Mouse (Mus musculus) liver, embryonic 14.5 days (tissue): ENCODE results near the gene 4930438A08Rik. TPM values are rescaled to one million over a fixed set of nuclear protein-coding genes. Genes with fewer than 3 reads are reported as not detected.

ENCODE experiments used
- ATAC-seq: fragments of 200-750 bp; cut with Nextera tagmentation; 2 replicates; pipeline ENCODE4 v1.8.0; 2017; ENCODE audit warnings: moderate number of reproducible peaks, mild to moderate bottlenecking, moderate library complexity; ENCODE audit not compliant: insufficient read depth
- DNase-seq, 3 experiments: peaks; one replicate each; pipeline ENCODE4 v3.0.0-alpha.2; 2012 to 2013; ENCODE audit warnings: low read depth in 3 of 3, low spot score in 3 of 3
- H3K27ac ChIP-seq: fragments of 300-500 bp; sonication (generic); 2 replicates; pipeline ENCODE4 v1.5.1; 2014; ENCODE audit warnings: moderate library complexity, mild to moderate bottlenecking, control low read depth, inconsistent platforms
- H3K27me3 ChIP-seq: fragments of 300-500 bp; sonication (generic); 2 replicates; pipeline ENCODE4 v1.6.1; 2014; ENCODE audit warnings: mild to moderate bottlenecking, low read length, moderate library complexity; ENCODE audit not compliant: control insufficient read depth, insufficient read depth
- H3K36me3 ChIP-seq: fragments of 300-500 bp; sonication (generic); replicated peaks from 2 replicates; pipeline ENCODE4 v1.6.1; 2014; ENCODE audit warnings: low read depth; ENCODE audit not compliant: control insufficient read depth, insufficient read depth
- H3K4me1 ChIP-seq, 2 experiments: fragments of 200-500 bp in 1 of 2; fragments of 300-500 bp in 1 of 2; sonication (generic) in 1 of 2; replicated peaks; 2 replicates each; pipeline ENCODE4 v1.6.1; 2012 to 2014; ENCODE audit warnings: antibody characterized with exemption in 1 of 2, inconsistent platforms in 1 of 2, low read length in 1 of 2; ENCODE audit not compliant: control insufficient read depth in 2 of 2, insufficient read depth in 2 of 2
- H3K4me2 ChIP-seq: fragments of 300-500 bp; sonication (generic); 2 replicates; pipeline ENCODE4 v1.6.1; 2014; ENCODE audit warnings: low read depth, mild to moderate bottlenecking, control low read depth, moderate library complexity
- H3K4me3 ChIP-seq, 2 experiments: fragments of 200-500 bp in 1 of 2; fragments of 300-500 bp in 1 of 2; sonication (generic) in 1 of 2; 2 replicates each; pipeline ENCODE4 v1.5.1; 2012 to 2014; ENCODE audit warnings: low read depth in 2 of 2, low read length in 2 of 2, mild to moderate bottlenecking in 2 of 2, control low read depth in 1 of 2, inconsistent platforms in 1 of 2, moderate library complexity in 1 of 2; ENCODE audit not compliant: insufficient read depth in 1 of 2
- H3K9ac ChIP-seq: fragments of 300-500 bp; sonication (generic); replicated peaks from 2 replicates; pipeline ENCODE4 v1.6.1; 2014; ENCODE audit warnings: mild to moderate bottlenecking, control low read depth, moderate library complexity
- H3K9me3 ChIP-seq: fragments of 300-500 bp; sonication (generic); 2 replicates; pipeline ENCODE4 v1.6.1; 2016; ENCODE audit warnings: low read length, mixed read lengths; ENCODE audit not compliant: control insufficient read depth
- CTCF ChIP-seq: IDR thresholded peaks from 2 replicates; pipeline ENCODE4 v1.5.1; 2016; ENCODE audit warnings: antibody characterized with exemption, low read depth, control low read depth
- EP300 ChIP-seq: IDR thresholded peaks from 2 replicates; pipeline ENCODE4 v1.6.1; 2016; ENCODE audit warnings: antibody characterized with exemption, low read depth
- WGBS: fragments of 180-500 bp; shearing (Covaris S2); extraction: QIAGEN DNeasy Blood & Tissue Kit; methylation state at CpG from one replicate; pipeline ENCODE4 v1.1.7; 2014; ENCODE audit not compliant: insufficient replicate concordance; 5-methylcytosine and 5-hydroxymethylcytosine counted together
- polyA plus RNA-seq, 2 experiments: library from polyadenylated mRNA; depleted of rRNA in 1 of 2; stranded (reverse) in 1 of 2; unstranded in 1 of 2; fragments of >200 nt; fragmentation: Nextera tagmentation in 1 of 2; extraction: Ambion mirVana in 1 of 2; gene quantifications; 2 replicates each; pipeline versions ENCODE4 v1.2.1 to v1.2.3; 2012 to 2014

4930438A08Rik gene
- polyA plus RNA-seq, 2 experiments: 0.61 to 0.99 TPM

DNA sequence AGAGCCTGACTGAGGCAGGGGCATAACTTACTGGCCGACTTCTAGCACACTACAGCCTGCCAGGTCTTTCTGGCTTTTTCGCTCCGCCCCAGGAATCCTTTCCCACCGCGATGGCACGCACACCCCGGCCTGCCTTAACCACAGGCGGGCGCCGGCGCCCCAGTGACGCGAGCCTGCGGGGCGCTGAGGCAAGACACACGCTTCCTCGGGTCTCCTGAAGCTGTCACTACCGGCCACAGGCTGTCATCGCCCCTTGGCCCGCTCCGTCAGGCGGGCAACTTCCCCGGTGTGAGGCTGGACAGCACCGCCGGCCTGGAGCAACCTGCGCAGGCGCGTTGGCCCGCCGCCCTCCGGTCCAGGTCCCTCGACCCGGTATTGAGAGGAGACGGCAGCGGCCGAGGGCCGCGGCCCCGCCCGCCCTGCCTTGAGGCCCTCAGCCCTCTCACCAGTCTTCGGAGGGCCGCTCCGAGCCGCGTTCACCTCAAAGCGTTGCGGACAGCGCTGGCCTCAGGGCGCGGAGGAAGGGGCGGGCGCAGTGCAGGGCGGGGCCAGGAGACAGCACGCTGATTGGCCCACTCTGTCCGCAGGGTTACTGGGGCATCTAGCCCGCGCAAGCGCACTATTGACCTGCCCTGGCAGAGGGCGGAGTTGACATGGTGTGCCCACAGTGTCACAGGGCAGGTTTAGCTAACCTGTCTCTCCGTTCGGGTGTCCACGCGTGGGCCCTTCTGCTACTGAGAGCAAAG, 48.4 kb downstream of the 4930438A08Rik start:
- peaks cover 32% of the 10 kb centered on the region for H3K36me3 ChIP-seq
- H3K4me2 ChIP-seq: peak overlapping the region; percentile 75
- H3K27me3 ChIP-seq: no peaks in the 10 kb centered on the region
- WGBS: under 1% methylated on average over 57 of the region's 63 CpGs
- H3K9ac ChIP-seq: peak overlapping the region; percentile 93
- H3K4me1 ChIP-seq: peaks cover 19 to 25% of the 10 kb centered on the region in 2 experiments
- DNase-seq (peak; percentile 96 to 97 (median 96)), ATAC-seq (peak; percentile 97)
- peak overlapping the region; percentile 68 to 89 for H3K4me3 ChIP-seq
- H3K27ac ChIP-seq: peak overlapping the region; percentile 96
- no peaks in the 10 kb centered on the region for H3K9me3 ChIP-seq
- TF ChIP-seq CTCF: peak; percentile 34
- no peak; the same call in 1 of the 2 replicates for TF ChIP-seq EP300

DNA sequence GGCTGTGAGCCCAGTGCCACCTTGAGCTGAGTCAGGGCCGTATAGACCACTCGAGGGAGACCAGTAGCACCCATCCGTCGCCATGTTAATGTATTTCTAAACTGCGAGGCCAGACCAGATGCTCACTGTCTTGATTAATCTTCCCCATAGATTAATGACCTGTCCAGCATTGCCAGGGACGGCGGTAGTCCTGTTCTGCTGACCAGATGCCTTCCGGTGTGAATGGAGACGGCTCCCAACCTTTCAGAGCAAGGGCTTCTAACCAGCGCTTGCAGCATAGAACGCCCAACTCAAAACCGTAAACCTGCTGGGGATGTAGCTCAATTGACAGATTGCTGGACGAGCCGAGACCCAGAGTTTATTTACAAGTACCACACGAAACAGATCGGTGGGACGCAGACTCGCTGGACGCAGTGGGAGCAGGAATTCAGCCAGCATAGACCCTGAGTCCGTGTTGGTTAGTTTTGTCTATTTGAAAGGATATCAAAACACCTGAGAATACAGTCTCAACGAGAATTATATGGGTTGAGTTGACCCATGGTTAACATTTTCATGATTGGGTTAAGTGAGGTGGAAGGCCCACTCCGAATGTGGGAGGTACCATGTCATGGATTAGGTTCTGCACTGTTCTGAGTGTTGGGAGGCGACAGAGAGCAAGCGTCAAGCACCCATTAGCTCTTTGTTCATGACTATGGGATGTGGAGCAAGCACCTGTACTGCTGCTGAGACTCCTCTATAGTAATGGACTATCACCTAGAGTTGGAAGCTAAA, 49.2 kb downstream of the 4930438A08Rik start:
- H3K36me3 ChIP-seq: peaks cover 25% of the 10 kb centered on the region
- H3K4me1 ChIP-seq: peaks cover 25 to 29% of the 10 kb centered on the region in 2 experiments
- WGBS: 11% methylated on average over 24 of the region's 24 CpGs

DNA sequence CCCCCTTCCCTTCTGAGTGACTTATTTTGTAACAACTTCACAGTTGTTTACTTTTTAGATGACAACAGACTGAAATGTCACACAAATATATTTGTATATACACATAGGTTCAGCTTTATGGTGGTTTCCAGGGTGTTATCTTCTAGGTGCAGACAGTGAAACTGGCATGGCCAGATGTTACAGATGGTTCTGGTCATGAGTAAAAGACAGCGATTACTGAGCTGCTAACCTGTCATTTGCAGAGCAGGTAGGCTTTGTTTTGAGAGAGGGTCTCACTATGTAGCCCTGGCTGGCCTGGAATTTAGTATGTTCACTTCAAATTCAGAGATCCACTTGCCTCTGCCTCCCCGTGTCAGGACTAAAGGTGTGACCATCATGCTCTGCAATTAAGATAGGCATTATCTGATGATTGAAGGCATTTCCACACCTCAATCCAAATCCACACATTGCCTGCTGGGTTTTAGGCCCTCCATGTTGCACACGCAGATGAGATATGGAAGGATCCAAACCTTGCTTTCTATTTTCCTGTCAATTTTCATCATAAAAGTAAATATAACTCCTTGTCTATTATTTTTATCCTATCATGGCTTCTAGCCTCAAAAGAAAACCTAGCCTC, 50.1 kb downstream of the 4930438A08Rik start:
- H3K27ac ChIP-seq: peak overlapping the region; percentile 74
- peak; percentile 72 for TF ChIP-seq EP300
- no peak for TF ChIP-seq CTCF
- H3K4me1 ChIP-seq: peaks cover 30 to 34% of the 10 kb centered on the region in 2 experiments
- H3K27me3 ChIP-seq: no peaks in the 10 kb centered on the region
- DNase-seq (peak in 2 of 3 experiments; percentile 40 to 60), ATAC-seq (no peak)
- H3K9me3 ChIP-seq: no peaks in the 10 kb centered on the region
- WGBS: 19% methylated on average over 3 of the region's 3 CpGs
- H3K4me2 ChIP-seq: peak overlapping the region; percentile 75
- no peak overlapping the region for H3K4me3 ChIP-seq
- H3K36me3 ChIP-seq: peaks cover 15% of the 10 kb centered on the region
- peak overlapping the region; percentile 32; the same call in 1 of the 2 replicates for H3K9ac ChIP-seq

More for the DNA sequence above, 49.2 kb downstream of the 4930438A08Rik start:
- ATAC-seq (peak; percentile 4; the same call in 1 of the 2 replicates), DNase-seq (peak in 2 of 3 experiments; percentile 29 to 46)
- Histone ChIP-seq H3K27me3 (no peaks in the 10 kb centered on the region), H3K27ac (peak overlapping the region; percentile 67), H3K9ac (peak overlapping the region; percentile 61), H3K4me2 (peak overlapping the region; percentile 75), H3K9me3 (no peaks in the 10 kb centered on the region), H3K4me3 (peak overlapping the region; percentile 68 to 89)
- TF ChIP-seq CTCF (no peak; the same call in 1 of the 2 replicates), EP300 (no peak)

DNA sequence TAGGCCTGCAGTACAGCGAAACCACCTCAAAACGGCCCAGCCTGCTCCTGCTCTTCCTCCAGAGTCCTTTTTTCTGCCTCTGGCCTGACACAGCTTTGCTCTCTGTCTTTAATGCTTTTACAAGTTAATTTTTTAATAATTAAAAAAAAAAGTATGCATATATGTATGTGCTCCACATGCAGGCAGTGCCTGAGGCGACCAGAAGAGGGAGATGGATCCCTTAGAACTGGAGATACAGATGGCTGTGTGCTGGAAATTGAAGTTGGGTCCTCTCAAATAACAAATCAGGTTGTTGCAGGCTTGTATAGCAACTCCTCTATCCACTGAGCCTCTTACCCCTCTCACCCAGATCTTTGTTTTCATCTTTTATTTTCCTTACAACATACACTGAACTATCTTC, 52.2 kb downstream of the 4930438A08Rik start:
- no peak overlapping the region for H3K9ac ChIP-seq
- H3K27me3 ChIP-seq: no peaks in the 10 kb centered on the region
- H3K4me3 ChIP-seq: no peak overlapping the region
- H3K36me3 ChIP-seq: peaks cover 6% of the 10 kb centered on the region
- peaks cover 30 to 39% of the 10 kb centered on the region in 2 experiments for H3K4me1 ChIP-seq
- TF ChIP-seq CTCF (peak; percentile 40; the same call in 1 of the 2 replicates), EP300 (no peak)
- 95% methylated on average over 3 of the region's 3 CpGs for WGBS
- no peak overlapping the region for H3K4me2 ChIP-seq
- DNase-seq: no peak
- no peak overlapping the region for H3K27ac ChIP-seq
- ATAC-seq: no peak
- H3K9me3 ChIP-seq: no peaks in the 10 kb centered on the region
